Mouse (Mus musculus) megakaryocyte-erythroid progenitor cell, adult 5-6 weeks (primary cell): ENCODE results near the gene Bst2. TPM values are rescaled to one million over a fixed set of nuclear protein-coding genes. Genes with fewer than 3 reads are reported as not detected.
"Not testable (repeated sequence)": the region's sequence is repeated elsewhere in the genome, so short reads cannot be mapped to it uniquely, and the experiment has no call there.

Source experiments
- ATAC-seq: replicated peaks from 2 replicates; pipeline ENCODE4 v1.8.0; 2016; ENCODE audit warnings: mild to moderate bottlenecking, inconsistent platforms; ENCODE audit not compliant: severe bottlenecking, poor library complexity, low FRiP score, low TSS enrichment
- total RNA-seq, 2 experiments: library from RNA; stranded (forward) in 1 of 2; stranded (reverse) in 1 of 2; fragments of 200-1000, 215-1000 nt in 1 of 2; fragments of >200 nt in 1 of 2; fragmentation: Nextera tagmentation in 1 of 2; gene quantifications; 2 replicates each; pipeline ENCODE4 v1.2.3; 2014 to 2017

Gene Bst2
- total RNA-seq, 2 experiments from 2014 or later = 31.1 to 34.9 TPM

DNA sequence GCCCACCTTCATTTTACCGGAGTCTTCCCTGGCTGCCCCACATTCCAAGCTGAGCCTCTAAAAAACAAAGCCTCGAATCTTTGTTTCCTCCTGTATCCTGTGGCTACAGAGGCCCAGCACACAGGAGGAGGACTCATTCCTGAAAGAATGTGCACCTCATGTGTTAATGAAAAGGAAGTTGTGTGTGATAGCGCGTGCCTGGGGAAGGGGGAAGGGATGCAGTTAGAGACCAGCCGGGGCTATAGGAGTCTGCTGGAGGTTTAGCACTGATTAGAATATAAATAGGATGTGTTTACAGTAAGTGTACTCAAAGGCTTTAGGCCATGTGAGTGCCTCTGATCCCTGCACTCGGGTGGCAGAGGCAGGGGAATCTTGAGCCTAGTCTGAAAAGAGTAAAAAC lies 11.0 kb downstream of the Bst2 start:
- ATAC-seq = no peak

GRCm38 (mm10) chr8:71525226-71526050 lies 11.8 kb downstream of the Bst2 start, which contains the start of gene Ccdc194:
Ccdc194 (minus strand) TSS chr8:71525711.
- ATAC-seq = no peak

DNA sequence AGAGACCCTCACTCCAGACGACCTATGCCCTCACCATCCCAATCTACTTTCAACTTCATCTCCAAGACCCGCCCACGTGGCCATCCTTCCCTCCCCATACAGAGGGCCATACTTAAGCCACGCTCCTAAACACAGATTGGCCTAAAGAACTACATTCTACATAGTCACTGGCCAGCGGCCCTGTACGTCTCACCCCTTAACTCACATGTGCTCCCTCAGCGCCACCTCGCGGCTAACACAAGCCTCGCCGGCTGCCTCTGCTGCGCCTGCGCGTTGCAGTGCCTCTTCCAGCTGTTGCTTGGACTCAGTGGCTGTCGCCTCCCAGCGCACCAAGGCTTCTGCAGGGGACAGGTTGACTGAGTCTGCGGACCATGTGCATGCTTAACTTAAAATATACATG lies 15.6 kb downstream of the Bst2 start:
- ATAC-seq = peak; percentile 93

GRCm38 (mm10) chr8:71519037-71519825 lies 18.0 kb downstream of the Bst2 start:
- not testable (repeated sequence) for ATAC-seq

DNA sequence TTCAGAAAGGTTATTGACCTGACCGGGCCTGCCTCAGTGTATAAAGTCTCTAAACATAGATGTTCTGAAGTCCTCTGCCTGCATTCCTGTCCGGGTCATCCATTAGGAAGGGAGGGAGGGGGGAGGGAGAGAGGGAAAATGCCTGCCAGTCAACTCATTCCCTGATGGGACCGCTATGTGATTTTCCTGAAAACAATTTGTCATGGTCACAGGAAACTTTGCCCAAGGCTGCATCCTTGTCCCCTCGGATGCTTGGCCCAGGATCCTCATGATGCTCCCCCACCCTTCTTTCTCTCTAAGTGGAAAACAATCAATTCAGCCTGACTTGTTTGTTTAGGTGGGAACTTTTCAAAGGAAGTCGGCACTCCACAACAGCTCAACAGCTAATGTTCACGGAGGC lies 20.5 kb downstream of the Bst2 start:
- ATAC-seq = no peak

- ATAC-seq = no peak
Observed at GRCm38 (mm10) chr8:71515043-71515442, 22.2 kb downstream of the Bst2 start.

DNA sequence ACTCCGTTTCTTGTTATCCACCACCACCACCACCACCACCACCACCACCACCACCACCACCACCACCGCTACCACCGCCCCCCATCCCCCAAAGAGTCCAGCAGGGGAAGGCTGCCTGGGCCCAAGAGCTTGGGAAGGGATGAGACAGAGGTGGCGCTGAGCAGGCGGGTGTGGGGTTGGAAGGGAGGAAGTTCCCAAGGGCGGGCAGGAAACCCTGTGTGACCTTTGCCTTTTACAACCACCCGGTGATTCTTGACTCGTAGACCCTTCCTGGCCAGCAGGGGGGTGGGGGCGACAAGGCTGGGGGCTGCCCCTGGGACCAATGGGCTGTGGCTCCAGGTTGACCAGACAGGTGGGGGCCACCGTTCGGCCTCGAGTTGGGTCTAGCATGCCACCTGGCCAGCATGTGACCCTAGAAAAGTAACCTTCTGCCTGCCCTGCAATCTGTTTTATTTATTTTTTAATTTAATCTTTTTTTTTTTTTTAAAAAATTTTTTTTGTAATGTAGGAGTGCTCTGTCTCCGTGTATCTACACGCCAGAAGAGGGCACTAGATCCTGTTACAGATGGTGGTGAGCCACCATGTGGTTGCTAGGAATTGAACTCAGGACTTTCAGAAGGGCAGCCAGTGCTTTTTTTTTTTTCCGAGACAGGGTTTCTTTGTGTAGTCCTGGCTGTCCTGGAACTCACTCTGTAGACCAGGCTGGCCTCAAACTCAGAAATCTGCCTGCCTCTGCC lies 24.1 kb downstream of the Bst2 start:
- no peak for ATAC-seq

- ATAC-seq = peak; percentile 92
Observed at GRCm38 (mm10) chr8:71511644-71512043, 25.6 kb downstream of the Bst2 start, which contains the start of gene Plvap. Plvap (minus strand) TSS chr8:71511752.

- ATAC-seq = no peak
Observed at GRCm38 (mm10) chr8:71509316-71509715, 27.9 kb downstream of the Bst2 start.

GRCm38 (mm10) chr8:71507589-71508104 lies 29.6 kb downstream of the Bst2 start:
- ATAC-seq = 0 out of 2 replicates have a peak, but pooled peaks have one; percentile 25

GRCm38 (mm10) chr8:71505979-71506378 lies 31.3 kb downstream of the Bst2 start:
- ATAC-seq = no peak

DNA sequence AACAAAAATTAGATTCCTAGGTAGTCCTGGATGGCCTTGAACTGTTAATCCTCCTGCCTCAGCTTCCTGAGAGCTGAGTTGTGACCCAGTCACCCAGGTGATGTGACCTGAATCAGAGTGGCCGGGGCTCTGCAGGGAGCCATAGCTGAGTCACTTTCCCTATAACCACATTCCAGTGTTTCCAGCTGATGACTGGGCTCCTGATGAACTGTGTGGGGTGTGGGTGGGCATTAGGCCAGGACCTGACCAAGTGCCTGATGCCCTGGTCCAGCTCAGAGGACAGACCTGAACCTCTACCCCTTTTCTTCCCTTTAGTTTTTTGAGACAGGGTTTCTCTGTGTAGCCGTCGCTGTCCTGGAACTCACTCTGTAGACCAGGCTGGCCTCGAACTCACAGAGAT lies 31.9 kb downstream of the Bst2 start:
- no peak for ATAC-seq

GRCm38 (mm10) chr8:71504349-71504748 lies 32.9 kb downstream of the Bst2 start:
- no peak for ATAC-seq

GRCm38 (mm10) chr8:71498816-71499690 lies 38.2 kb downstream of the Bst2 start:
- ATAC-seq = no peak

- ATAC-seq = no peak
Observed at GRCm38 (mm10) chr8:71497881-71498501, 39.3 kb downstream of the Bst2 start.

DNA sequence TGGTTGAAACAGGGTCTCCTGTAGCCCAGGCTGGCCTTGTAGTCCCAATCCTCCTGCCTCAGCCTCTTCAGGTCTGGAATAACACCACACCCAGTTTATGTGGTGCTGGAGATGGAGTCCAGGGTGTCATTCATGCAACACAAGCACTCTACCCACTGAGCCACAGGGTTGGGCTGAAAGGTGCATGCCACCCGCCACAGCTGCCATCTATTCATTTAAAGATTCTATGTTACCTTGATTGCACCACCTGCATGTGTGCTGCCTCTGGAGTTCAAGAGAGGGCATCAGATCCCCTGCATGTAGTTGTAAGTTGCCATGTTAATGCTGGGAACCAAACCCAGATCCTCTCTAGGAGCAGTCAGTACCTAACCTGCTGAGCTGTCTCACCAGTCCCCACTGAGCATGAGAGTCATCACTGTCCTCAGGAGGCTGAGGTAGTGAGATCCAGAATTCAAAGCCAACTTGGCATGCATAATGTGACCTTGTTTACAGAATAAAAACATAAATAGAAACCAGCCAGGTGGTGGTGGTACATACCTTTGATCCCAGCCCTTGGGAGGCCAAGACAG lies 40.1 kb downstream of the Bst2 start:
- no peak for ATAC-seq

DNA sequence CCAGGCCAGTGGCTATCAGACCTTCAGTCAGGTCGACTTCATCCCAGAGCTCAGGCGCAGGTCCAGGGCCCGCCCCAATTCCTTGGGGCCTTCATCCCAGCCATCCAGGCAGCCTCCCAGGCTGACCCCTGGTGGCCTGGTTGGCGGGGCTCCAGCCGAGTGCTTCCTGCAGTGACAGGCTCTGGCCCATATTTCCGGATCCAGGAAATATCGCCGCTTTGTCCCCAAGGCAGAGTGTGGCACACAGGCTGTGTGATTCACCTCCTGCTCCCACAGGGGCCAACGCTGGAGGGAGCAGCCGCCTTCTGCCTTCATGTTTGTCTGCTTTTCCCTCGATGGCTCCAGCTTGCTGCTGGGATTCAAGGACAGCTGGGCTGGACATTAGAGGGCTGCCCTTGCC lies 40.8 kb downstream of the Bst2 start:
- no peak for ATAC-seq

- ATAC-seq = no peak
Observed at GRCm38 (mm10) chr8:71495811-71496210, 41.4 kb downstream of the Bst2 start.
